Mouse (Mus musculus) liver, embryonic 13.5 days (tissue): ENCODE results near the gene Ncf1. TPM values are rescaled to one million over a fixed set of nuclear protein-coding genes. Genes with fewer than 3 reads are reported as not detected.

Source experiments
- ATAC-seq: fragments of 200-750 bp; cut with Nextera tagmentation; 2 replicates; pipeline ENCODE4 v1.8.0; 2017; ENCODE audit warnings: low read depth, mild to moderate bottlenecking, moderate number of reproducible peaks, moderate library complexity
- DNase-seq: peaks from one replicate; pipeline ENCODE4 v3.0.0; 2022
- H3K27ac ChIP-seq: fragments of 300-500 bp; sonication (generic); 2 replicates; pipeline ENCODE4 v1.5.1; 2015; ENCODE audit warnings: moderate library complexity, mild to moderate bottlenecking, inconsistent platforms
- H3K27me3 ChIP-seq: fragments of 300-500 bp; sonication (generic); 2 replicates; pipeline ENCODE4 v1.6.1; 2015; ENCODE audit warnings: mild to moderate bottlenecking, inconsistent platforms
- H3K36me3 ChIP-seq: fragments of 300-500 bp; sonication (generic); 2 replicates; pipeline ENCODE4 v1.6.1; 2015; ENCODE audit warnings: mild to moderate bottlenecking, inconsistent platforms
- H3K4me1 ChIP-seq: fragments of 300-500 bp; sonication (generic); replicated peaks from 2 replicates; pipeline ENCODE4 v1.6.1; 2015; ENCODE audit warnings: inconsistent platforms
- H3K4me2 ChIP-seq: fragments of 300-500 bp; sonication (generic); 2 replicates; pipeline ENCODE4 v1.6.1; 2015; ENCODE audit warnings: inconsistent platforms, mild to moderate bottlenecking, moderate library complexity
- H3K4me3 ChIP-seq: fragments of 300-500 bp; sonication (generic); replicated peaks from 2 replicates; pipeline ENCODE4 v1.5.1; 2015; ENCODE audit warnings: mild to moderate bottlenecking, inconsistent platforms
- H3K9ac ChIP-seq: fragments of 300-500 bp; sonication (generic); 2 replicates; pipeline ENCODE4 v1.6.1; 2015; ENCODE audit warnings: mild to moderate bottlenecking, inconsistent platforms
- H3K9me3 ChIP-seq: fragments of 300-500 bp; sonication (generic); replicated peaks from 2 replicates; pipeline ENCODE4 v1.6.1; 2016; ENCODE audit warnings: inconsistent platforms
- WGBS: fragments of 180-500 bp; shearing (Covaris S2); methylation state at CpG from one replicate; pipeline ENCODE4 v1.1.7; 2015; ENCODE audit not compliant: insufficient replicate concordance; 5-methylcytosine and 5-hydroxymethylcytosine counted together
- polyA plus RNA-seq: library from polyadenylated mRNA; unstranded; fragments of >200 nt; fragmentation: Nextera tagmentation; extraction: Ambion mirVana; gene quantifications from 2 replicates; pipeline ENCODE4 v1.2.1, GENCODE M21; 2015

Ncf1 gene
- polyA plus RNA-seq, 1 experiment from 2014 or later, result 8.1 TPM

- WGBS, result 88% methylated on average over 5 of the region's 5 CpGs
- H3K36me3 ChIP-seq, result peaks cover 100% of the 10 kb centered on the region
- no peak overlapping the region for H3K4me3 ChIP-seq
- ATAC-seq, result no peak
- H3K4me1 ChIP-seq, result no peaks in the 10 kb centered on the region
- H3K27ac ChIP-seq, result no peak overlapping the region
- no peak for DNase-seq
- H3K9me3 ChIP-seq, result no peaks in the 10 kb centered on the region
- H3K9ac ChIP-seq, result no peak overlapping the region
- H3K27me3 ChIP-seq, result no peaks in the 10 kb centered on the region
- H3K4me2 ChIP-seq, result no peak overlapping the region
These were observed 15.5 kb upstream of the Ncf1 start for GRCm38 (mm10) chr5:134244890-134245289.

- H3K36me3 ChIP-seq, result peaks cover 100% of the 10 kb centered on the region
- no peaks in the 10 kb centered on the region for H3K9me3 ChIP-seq
- no peaks in the 10 kb centered on the region for H3K27me3 ChIP-seq
- DNase-seq (no peak), ATAC-seq (0 out of 2 replicates have a peak, but pooled peaks have one; percentile 13)
- no peak overlapping the region for H3K27ac ChIP-seq
- no peaks in the 10 kb centered on the region for H3K4me1 ChIP-seq
- no peak overlapping the region for H3K9ac ChIP-seq
- H3K4me2 ChIP-seq, result no peak overlapping the region
- no peak overlapping the region for H3K4me3 ChIP-seq
- WGBS, result 84% methylated on average over 26 of the region's 26 CpGs
These were observed 14.4 kb upstream of the Ncf1 start for GRCm38 (mm10) chr5:134243661-134244436.

DNA sequence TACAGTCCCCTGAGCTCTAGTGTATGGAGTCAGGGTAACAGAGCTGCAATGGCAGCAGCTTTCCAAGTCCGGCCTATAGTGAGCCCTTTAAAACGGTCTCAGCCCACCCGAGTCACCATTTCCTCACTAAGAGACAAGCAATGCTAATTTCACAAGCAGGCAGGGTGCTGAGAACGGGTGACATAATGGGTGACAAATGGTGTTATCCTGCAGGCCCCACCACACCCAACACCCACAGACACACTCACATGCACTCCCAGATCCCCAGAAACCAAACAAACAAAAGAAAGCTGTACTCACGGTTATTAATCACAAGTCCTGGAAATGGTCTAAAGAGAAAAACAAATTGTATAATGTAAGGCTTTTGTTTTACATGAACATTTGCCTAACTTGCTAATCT is 12.4 kb upstream of the Ncf1 start:
- Histone ChIP-seq H3K4me3 (no peak overlapping the region), H3K36me3 (peaks cover 100% of the 10 kb centered on the region), H3K4me2 (no peak overlapping the region), H3K9ac (no peak overlapping the region), H3K27me3 (no peaks in the 10 kb centered on the region), H3K27ac (no peak overlapping the region), H3K9me3 (no peaks in the 10 kb centered on the region), H3K4me1 (peaks cover 15% of the 10 kb centered on the region)
- ATAC-seq (no peak), DNase-seq (no peak)
- 75% methylated on average over 5 of the region's 5 CpGs for WGBS

DNA sequence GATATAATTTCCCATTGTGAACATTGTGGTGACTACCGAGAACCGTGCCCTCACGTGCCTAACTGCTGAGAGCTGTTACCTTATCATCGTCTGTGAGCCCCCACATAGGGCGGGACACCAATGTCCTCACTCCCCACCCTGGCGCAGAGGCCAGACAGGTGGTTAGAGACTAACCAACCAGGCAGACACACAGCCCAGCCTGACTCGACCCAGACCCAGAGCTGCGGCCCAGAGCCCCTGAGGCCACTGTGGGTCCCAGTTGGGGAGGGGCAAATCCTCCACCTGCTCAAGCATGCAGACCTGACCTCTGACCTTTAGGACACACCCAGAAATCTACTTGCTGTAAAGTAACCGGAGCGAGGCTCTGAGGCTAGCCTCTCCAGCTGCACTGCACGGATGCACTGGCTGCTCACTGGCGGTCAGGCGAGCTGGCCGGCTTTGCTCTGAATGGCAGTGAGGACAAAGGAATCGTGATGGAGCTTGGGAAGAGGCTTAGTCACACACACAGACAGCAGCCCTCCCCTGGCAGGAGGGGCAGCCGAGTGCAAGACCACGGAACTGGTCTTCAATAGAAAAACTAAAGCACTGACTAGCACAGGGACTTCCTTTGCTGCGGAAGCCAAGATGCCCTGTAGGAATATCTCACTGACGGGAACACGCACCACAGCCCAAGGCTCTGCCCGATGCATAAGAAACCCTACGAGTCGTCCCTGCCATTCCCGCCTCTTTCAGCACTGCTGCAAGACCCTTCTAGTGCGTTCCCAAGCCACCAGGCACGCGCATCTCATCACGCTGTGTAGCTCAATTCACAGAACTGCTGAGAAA is 8.7 kb upstream of the Ncf1 start:
- H3K4me1 ChIP-seq, result peaks cover 47% of the 10 kb centered on the region
- 74% methylated on average over 28 of the region's 28 CpGs for WGBS
- DNase-seq (no peak), ATAC-seq (peak; percentile 21; the same call in 1 of the 2 replicates)
- no peaks in the 10 kb centered on the region for H3K27me3 ChIP-seq
- no peak overlapping the region for H3K4me3 ChIP-seq
- H3K9me3 ChIP-seq, result no peaks in the 10 kb centered on the region
- H3K27ac ChIP-seq, result no peak overlapping the region
- no peak overlapping the region for H3K4me2 ChIP-seq
- peaks cover 79% of the 10 kb centered on the region for H3K36me3 ChIP-seq
- no peak overlapping the region for H3K9ac ChIP-seq

DNA sequence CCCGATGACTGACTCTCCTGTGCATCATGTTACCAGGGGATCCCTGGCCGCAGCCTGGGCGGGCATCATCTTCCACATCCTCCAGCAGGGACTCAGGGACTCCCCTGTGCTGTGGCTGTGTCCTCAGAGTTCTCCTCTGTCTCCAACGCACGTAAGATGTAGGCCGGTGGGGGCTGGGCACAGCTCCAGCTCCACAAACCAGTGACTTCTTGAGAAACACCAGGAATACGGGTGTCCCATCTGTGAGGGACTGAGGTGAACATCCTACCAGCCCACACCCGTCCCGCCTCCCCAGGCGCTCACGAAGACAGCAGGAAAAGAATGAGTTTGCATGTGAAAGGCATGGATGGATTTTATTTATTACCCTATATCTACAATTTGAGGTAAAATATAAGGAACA is 8.1 kb upstream of the Ncf1 start:
- WGBS, result 90% methylated on average over 11 of the region's 11 CpGs

GRCm38 (mm10) chr5:134236796-134237195 is 7.4 kb upstream of the Ncf1 start:
- peaks cover 61% of the 10 kb centered on the region for H3K4me1 ChIP-seq
- no peak overlapping the region for H3K4me3 ChIP-seq
- peaks cover 65% of the 10 kb centered on the region for H3K36me3 ChIP-seq
- H3K27me3 ChIP-seq, result no peaks in the 10 kb centered on the region
- no peak for ATAC-seq
- no peak overlapping the region for H3K9ac ChIP-seq
- WGBS, result 50% methylated on average over 6 of the region's 6 CpGs
- no peaks in the 10 kb centered on the region for H3K9me3 ChIP-seq
- no peak overlapping the region for H3K4me2 ChIP-seq
- no peak for DNase-seq
- no peak overlapping the region; the same call in 1 of the 2 replicates for H3K27ac ChIP-seq

More for the DNA sequence above, 8.1 kb upstream of the Ncf1 start:
- no peak overlapping the region for H3K4me3 ChIP-seq
- no peaks in the 10 kb centered on the region for H3K27me3 ChIP-seq
- H3K9ac ChIP-seq, result no peak overlapping the region
- no peak overlapping the region for H3K4me2 ChIP-seq
- DNase-seq (no peak), ATAC-seq (no peak)
- H3K27ac ChIP-seq, result no peak overlapping the region
- peaks cover 53% of the 10 kb centered on the region for H3K4me1 ChIP-seq
- peaks cover 72% of the 10 kb centered on the region for H3K36me3 ChIP-seq
- no peaks in the 10 kb centered on the region for H3K9me3 ChIP-seq

- H3K9me3 ChIP-seq, result no peaks in the 10 kb centered on the region
- H3K27ac ChIP-seq, result no peak overlapping the region
- no peaks in the 10 kb centered on the region for H3K27me3 ChIP-seq
- H3K36me3 ChIP-seq, result peaks cover 60% of the 10 kb centered on the region
- peaks cover 66% of the 10 kb centered on the region for H3K4me1 ChIP-seq
- WGBS, result 74% methylated on average over 3 of the region's 3 CpGs
- no peak overlapping the region for H3K4me3 ChIP-seq
- H3K9ac ChIP-seq, result no peak overlapping the region
- no peak overlapping the region for H3K4me2 ChIP-seq
- ATAC-seq (0 out of 2 replicates have a peak, but pooled peaks have one; percentile 3), DNase-seq (no peak)
These were observed 6.8 kb upstream of the Ncf1 start for GRCm38 (mm10) chr5:134236241-134236640.

DNA sequence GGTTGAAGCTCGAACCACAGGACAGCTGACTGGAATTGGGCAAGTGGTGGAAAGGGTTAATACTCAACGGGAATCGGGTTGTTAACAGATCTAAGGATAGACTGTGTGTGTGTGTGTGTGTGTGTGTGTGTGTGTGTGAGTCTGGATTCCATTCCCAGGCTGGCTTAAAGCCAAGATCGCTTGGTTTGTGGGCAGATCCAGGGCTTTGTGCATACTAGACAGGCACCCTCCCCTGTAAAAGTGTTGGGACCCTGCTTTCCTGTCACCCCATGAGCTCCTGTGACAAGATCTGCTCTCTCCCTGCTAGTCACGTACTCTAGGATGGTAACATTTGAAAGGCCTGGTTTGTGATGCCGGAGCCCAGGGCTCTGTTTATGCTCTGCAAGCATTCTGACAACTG is 5.7 kb upstream of the Ncf1 start:
- Histone ChIP-seq H3K9ac (no peak overlapping the region), H3K27ac (peak overlapping the region; percentile 3; the same call in 1 of the 2 replicates), H3K4me2 (no peak overlapping the region), H3K9me3 (no peaks in the 10 kb centered on the region), H3K4me3 (no peak overlapping the region), H3K36me3 (peaks cover 48% of the 10 kb centered on the region), H3K27me3 (no peaks in the 10 kb centered on the region), H3K4me1 (peaks cover 66% of the 10 kb centered on the region)
- 49% methylated on average over 6 of the region's 6 CpGs for WGBS
- ATAC-seq (no peak), DNase-seq (no peak)

- Histone ChIP-seq H3K27ac (0 out of 2 replicates have a peak overlapping the region, but pooled peaks have one; percentile 27), H3K4me3 (no peak overlapping the region), H3K27me3 (no peaks in the 10 kb centered on the region), H3K4me1 (peaks cover 66% of the 10 kb centered on the region), H3K9me3 (no peaks in the 10 kb centered on the region), H3K36me3 (peaks cover 39% of the 10 kb centered on the region), H3K4me2 (no peak overlapping the region), H3K9ac (no peak overlapping the region)
- no peak for DNase-seq
- WGBS, result 51% methylated on average over 2 of the region's 2 CpGs
- ATAC-seq, result no peak
These were observed 4.8 kb upstream of the Ncf1 start for GRCm38 (mm10) chr5:134234205-134234604.

GRCm38 (mm10) chr5:134233244-134233651 is 3.8 kb upstream of the Ncf1 start:
- ATAC-seq (no peak), DNase-seq (no peak)
- Histone ChIP-seq H3K36me3 (peaks cover 30% of the 10 kb centered on the region), H3K4me3 (no peak overlapping the region), H3K27me3 (no peaks in the 10 kb centered on the region), H3K27ac (peak overlapping the region; percentile 59), H3K9me3 (no peaks in the 10 kb centered on the region), H3K9ac (no peak overlapping the region), H3K4me2 (no peak overlapping the region), H3K4me1 (peaks cover 61% of the 10 kb centered on the region)
- WGBS, result 33% methylated on average over 7 of the region's 7 CpGs

- Histone ChIP-seq H3K4me3 (no peak overlapping the region), H3K4me2 (no peak overlapping the region)
- no peak for DNase-seq
These were observed 3.1 kb upstream of the Ncf1 start for GRCm38 (mm10) chr5:134232568-134232967.

More at GRCm38 (mm10) chr5:134232568-134232967, 3.1 kb upstream of the Ncf1 start:
- Histone ChIP-seq H3K4me1 (peaks cover 59% of the 10 kb centered on the region), H3K27me3 (no peaks in the 10 kb centered on the region), H3K9ac (no peak overlapping the region), H3K9me3 (no peaks in the 10 kb centered on the region), H3K27ac (peak overlapping the region; percentile 59), H3K36me3 (peaks cover 23% of the 10 kb centered on the region)
- 15% methylated on average over 7 of the region's 7 CpGs for WGBS
- ATAC-seq, result peak; percentile 25
